Mouse (Mus musculus) 3T3-L1 (cell line): Measurements from ENCODE around the gene Slc38a8.
A peak's percentile ranks its signal among the peaks of the same experiment; 100 is the strongest.

ENCODE experiments used
- DNase-seq: peaks from one replicate; pipeline ENCODE4 v3.0.0-alpha.2; 2015; ENCODE audit warnings: low read depth, low spot score

Slc38a8 gene

DNA sequence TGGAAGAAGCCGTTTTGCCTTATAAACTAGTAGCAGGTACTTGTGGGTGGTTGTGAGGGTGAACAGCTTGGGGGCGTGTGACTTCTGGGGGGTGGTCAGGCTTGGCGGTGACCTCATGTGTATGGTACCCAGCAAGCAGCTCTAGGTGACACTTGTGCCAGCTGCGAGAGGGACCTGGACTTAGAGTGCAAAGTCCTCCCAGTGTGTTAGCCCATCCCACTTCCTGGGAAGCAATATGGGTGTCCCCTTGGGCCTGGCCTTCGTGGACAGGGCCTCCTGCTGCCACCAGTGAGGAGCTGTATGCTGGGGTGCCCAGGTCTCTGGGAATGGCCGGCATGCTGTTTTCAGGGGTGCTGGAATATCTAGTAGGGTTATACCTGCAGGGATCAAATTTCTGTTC lies 62.6 kb downstream of the Slc38a8 start:
- DNase-seq: no peak

DNA sequence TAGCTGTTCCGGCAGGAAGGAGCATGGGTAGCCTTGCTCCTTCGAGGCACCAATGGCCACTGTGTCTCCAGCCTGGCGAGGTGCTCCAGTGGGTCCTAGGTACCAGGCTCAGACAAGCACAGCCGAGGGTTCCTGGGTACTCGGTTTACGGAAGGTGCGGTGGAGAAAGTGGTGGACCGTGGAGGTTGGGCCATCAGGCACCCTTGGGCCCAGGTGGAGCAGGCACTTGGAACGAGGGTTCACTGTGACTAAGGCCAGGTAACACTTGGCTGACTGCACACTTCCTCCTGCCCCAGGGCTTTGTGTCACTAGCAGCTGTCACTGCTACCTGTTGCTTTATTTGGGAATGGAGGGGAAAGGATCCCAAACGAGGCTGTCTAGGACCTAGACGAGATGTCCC lies 64.0 kb downstream of the Slc38a8 start:
- DNase-seq: no peak

DNA sequence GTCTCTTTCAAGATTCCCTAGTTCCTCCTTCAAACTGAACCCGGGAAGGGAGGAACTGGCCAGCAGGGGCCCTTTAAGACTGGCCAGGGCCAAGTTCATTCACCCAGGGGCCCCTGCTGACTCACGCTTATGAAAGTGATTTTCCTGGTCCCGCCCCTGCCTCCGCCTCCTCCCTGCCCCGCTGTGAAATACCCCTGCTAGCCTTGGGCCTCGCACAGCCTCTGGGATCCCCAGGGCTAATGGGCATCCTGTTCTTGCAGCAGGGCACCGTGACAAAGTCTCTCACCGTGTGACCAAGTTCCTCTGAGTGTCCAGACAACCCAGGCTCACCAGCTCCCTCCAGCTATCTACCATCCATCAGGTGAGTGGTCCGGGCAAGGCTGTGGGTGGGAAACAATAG lies 64.6 kb downstream of the Slc38a8 start:
- DNase-seq: peak; percentile 81

- no peak for DNase-seq
Observed at GRCm38 (mm10) chr8:119436331-119436730, 65.2 kb downstream of the Slc38a8 start.

DNA sequence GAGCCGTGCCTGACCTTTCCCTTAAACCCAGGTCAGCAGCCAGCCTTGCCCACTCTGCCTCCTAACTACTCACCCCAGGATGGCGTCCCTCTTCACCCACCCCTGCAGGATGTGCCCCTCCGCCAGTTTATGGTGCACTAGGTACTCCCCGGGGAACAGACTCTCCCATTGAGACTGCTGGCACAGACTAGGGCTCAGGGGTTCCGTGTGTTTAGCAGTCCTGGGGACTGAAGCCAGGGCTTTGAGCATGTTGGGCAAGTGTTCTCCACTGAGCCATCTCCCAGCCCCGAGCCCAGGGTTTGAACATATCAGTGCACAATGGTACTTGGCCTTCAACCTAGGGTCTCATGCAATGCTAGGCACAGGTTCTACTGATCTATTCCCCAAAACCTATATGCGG lies 66.0 kb downstream of the Slc38a8 start:
- no peak for DNase-seq

GRCm38 (mm10) chr8:119434569-119434968 lies 66.9 kb downstream of the Slc38a8 start:
- no peak for DNase-seq

DNA sequence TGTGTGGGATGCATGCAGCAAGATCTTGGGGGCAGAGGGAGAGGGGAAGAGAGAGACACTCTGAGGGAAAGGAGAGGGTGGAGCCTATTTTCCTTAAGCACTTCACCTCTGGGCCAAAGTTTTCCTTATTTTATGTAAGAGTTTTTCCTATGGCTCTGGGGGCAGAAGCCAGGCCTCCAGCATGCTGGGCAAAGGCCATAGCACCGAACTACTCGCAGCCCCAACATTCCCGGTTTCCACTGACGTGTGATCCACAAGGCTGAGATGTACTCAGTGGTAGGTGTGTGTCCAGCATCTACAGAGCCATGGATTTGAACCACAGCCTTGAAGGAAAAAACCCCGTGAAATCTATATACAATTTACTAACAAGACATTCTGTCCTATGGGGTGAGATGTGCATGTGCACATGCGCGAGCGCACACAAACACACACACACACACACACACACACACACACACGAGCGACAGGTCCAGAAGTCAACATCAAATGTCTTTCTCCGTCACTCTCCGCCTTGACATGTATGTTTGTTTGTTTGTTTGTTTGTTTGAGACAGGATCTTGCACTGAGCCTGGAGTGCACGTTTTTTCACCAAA lies 67.8 kb downstream of the Slc38a8 start, which contains the start of gene Osgin1:
Osgin1 (plus strand) TSS at position 543 of the 593 bp plus-strand sequence.
- no peak for DNase-seq

DNA sequence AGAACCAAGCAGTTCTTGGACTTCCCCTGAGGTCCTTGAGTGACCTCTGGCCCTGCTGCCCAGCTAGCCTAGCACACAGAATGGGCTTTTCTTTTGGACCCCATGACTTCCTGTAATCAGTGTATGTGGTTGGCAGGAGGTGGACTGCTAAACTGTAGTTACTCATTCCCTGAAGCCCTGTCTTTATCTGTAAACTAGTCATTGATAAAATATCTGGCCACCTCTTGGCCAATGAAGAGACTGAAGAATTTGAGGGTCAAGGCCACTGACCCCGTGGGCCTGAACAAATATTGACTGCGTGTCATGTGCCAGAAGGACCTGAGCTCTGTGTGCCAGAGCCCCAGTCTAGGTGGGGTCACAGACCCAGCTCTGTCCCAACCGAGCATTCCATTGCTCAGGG lies 69.1 kb downstream of the Slc38a8 start:
- no peak for DNase-seq

DNA sequence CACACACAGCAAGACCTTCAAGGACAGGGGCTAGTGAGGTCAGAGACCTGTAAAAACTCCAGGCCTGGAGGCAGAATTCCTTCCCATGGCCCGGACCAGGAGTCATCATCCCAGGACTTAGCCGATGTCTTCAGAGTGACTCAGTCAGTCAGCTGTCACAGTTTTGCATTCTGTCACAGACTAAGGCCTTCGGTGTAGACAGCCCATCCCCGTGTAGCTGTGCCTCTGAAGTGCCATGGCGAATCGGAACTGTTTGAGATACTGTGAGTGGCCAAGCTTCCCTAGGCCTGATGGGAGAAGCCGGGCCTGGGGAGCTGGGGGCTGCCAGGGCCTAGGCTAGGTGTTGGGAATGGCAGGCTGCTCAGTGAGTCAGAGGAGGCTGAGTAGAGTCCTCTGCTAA lies 70.8 kb downstream of the Slc38a8 start:
- DNase-seq: peak; percentile 42

DNA sequence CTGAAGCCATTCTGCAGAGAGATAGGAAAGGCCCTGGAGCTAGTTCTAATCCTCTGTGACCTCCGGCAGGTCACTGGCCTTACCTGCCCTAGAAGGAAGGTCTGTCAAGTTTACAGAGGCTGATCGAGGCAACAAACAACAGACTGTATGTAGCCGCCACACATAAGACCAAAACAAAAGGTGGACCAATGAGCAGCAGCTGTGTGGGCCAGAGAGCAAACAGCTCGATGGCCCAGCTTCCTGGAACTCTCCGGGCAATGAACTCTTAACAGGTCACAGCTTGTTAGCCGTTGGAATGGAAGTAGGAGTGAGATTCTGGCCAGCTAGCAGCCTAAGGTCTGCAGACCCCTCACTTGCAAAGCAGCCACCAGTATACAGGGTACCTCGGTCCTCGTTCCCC lies 71.2 kb downstream of the Slc38a8 start:
- DNase-seq: no peak
